Mouse (Mus musculus) intestine, embryonic 16.5 days (tissue): ENCODE data around the gene Calhm6. TPM values are rescaled to one million over a fixed set of nuclear protein-coding genes. Genes with fewer than 3 reads are reported as not detected.

Experiments used
- ATAC-seq: fragments of 200-750 bp; cut with Nextera tagmentation; 2 replicates; pipeline ENCODE4 v1.8.0; 2017; ENCODE audit warnings: moderate TSS enrichment, moderate library complexity
- H3K27ac ChIP-seq: fragments of 300-500 bp; sonication (generic); 2 replicates; pipeline ENCODE4 v1.5.1; 2014; ENCODE audit warnings: mild to moderate bottlenecking, low read length
- H3K27me3 ChIP-seq: fragments of 300-500 bp; sonication (generic); replicated peaks from 2 replicates; pipeline ENCODE4 v1.6.1; 2014; ENCODE audit warnings: low read length, control low read depth, mixed read lengths; ENCODE audit not compliant: control insufficient read depth, insufficient read depth
- H3K36me3 ChIP-seq: fragments of 300-500 bp; sonication (generic); 2 replicates; pipeline ENCODE4 v1.6.1; 2014; ENCODE audit warnings: low read length, control low read depth; ENCODE audit not compliant: control insufficient read depth, insufficient read depth
- H3K4me1 ChIP-seq: fragments of 300-500 bp; sonication (generic); 2 replicates; pipeline ENCODE4 v1.6.1; 2014; ENCODE audit warnings: low read length, control low read depth, mixed read lengths; ENCODE audit not compliant: control insufficient read depth, insufficient read depth
- H3K4me2 ChIP-seq: fragments of 300-500 bp; sonication (generic); 2 replicates; pipeline ENCODE4 v1.6.1; 2014; ENCODE audit warnings: low read depth, low read length, control low read depth
- H3K4me3 ChIP-seq: fragments of 300-500 bp; sonication (generic); 2 replicates; pipeline ENCODE4 v1.5.1; 2014; ENCODE audit warnings: mild to moderate bottlenecking, low read length
- H3K9ac ChIP-seq: fragments of 300-500 bp; sonication (generic); 2 replicates; pipeline ENCODE4 v1.6.1; 2014; ENCODE audit warnings: low read depth, low read length
- H3K9me3 ChIP-seq: fragments of 300-500 bp; sonication (generic); 2 replicates; pipeline ENCODE4 v1.6.1; 2016; ENCODE audit warnings: low read length, control low read depth; ENCODE audit not compliant: control insufficient read depth
- WGBS: fragments of 180-500 bp; shearing (Covaris S2); extraction: QIAGEN DNeasy Blood & Tissue Kit; methylation state at CpG from one replicate; pipeline ENCODE4 v1.1.7; 2014; 5-methylcytosine and 5-hydroxymethylcytosine counted together
- polyA plus RNA-seq: library from polyadenylated mRNA; unstranded; fragments of >200 nt; fragmentation: Nextera tagmentation; extraction: Ambion mirVana; gene quantifications from 2 replicates; pipeline ENCODE4 v1.2.1, GENCODE M21; 2015

Calhm6 gene
- polyA plus RNA-seq, 1 experiment from 2014 or later, result 1.7 TPM

GRCm38 (mm10) chr10:34088515-34088914, 39.3 kb downstream of the Calhm6 start:
- ATAC-seq, result no peak
- 75% methylated on average over 2 of the region's 2 CpGs for WGBS
- no peak overlapping the region for H3K4me3 ChIP-seq
- no peak overlapping the region for H3K4me2 ChIP-seq
- H3K36me3 ChIP-seq, result no peaks in the 10 kb centered on the region
- H3K27me3 ChIP-seq, result no peaks in the 10 kb centered on the region
- no peak overlapping the region for H3K27ac ChIP-seq
- H3K9ac ChIP-seq, result no peak overlapping the region
- H3K9me3 ChIP-seq, result no peaks in the 10 kb centered on the region
- no peaks in the 10 kb centered on the region for H3K4me1 ChIP-seq

DNA sequence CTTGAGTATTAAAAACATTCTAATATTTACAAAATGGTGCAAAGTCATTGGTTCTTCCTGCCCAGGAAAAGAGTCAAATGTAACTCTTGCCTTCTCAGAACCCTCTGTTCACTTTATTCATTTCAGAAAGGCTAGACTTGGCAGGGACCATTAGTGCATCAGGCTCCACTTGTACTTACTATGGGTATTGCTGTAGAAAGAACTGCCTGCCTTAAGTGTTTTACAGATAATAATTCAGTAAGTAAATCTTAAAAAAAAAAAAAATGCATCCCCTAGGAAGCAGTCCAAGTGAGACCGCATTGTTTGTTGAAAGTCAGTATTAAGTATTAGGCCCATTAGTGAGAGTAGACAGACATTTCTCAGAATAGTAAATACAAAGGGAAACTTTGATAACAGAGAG, 41.3 kb downstream of the Calhm6 start:
- Histone ChIP-seq H3K36me3 (no peaks in the 10 kb centered on the region), H3K4me3 (no peak overlapping the region), H3K9me3 (no peaks in the 10 kb centered on the region), H3K27ac (no peak overlapping the region), H3K27me3 (no peaks in the 10 kb centered on the region), H3K4me2 (no peak overlapping the region), H3K9ac (no peak overlapping the region), H3K4me1 (no peaks in the 10 kb centered on the region)
- ATAC-seq, result no peak
- 74% methylated on average over 1 of the region's 1 CpGs for WGBS

Other genes with a start within 250 kb of the Calhm6 start
- gene Rsph4a, start 222.9 kb downstream of the Calhm6 start, polyA plus RNA-seq, result 0.05 and 0.20 TPM in 2 replicates
- gene Zup1, start 176.7 kb downstream of the Calhm6 start, polyA plus RNA-seq, result 15.7 and 16.6 TPM in 2 replicates
- 84.4 and 95.3 TPM in 2 replicates for gene Rwdd1, start 108.4 kb downstream of the Calhm6 start, polyA plus RNA-seq
- gene Trappc3l, start 90.4 kb downstream of the Calhm6 start, polyA plus RNA-seq, result not detected in 2 replicates
- gene Calhm4, start 83.7 kb downstream of the Calhm6 start, polyA plus RNA-seq, result not detected in 2 replicates
- gene Calhm5, start 31.5 kb downstream of the Calhm6 start, polyA plus RNA-seq, result 0.94 and 1.1 TPM in 2 replicates
- gene Dse, start 79.7 kb upstream of the Calhm6 start, polyA plus RNA-seq, result 13.6 and 14.8 TPM in 2 replicates
- gene Tspyl1, start 154.2 kb upstream of the Calhm6 start, polyA plus RNA-seq, result 49.2 and 51.2 TPM in 2 replicates
- gene Tspyl4, start 169.5 kb upstream of the Calhm6 start, polyA plus RNA-seq, result 12.8 and 13.6 TPM in 2 replicates